Mouse (Mus musculus) embryo, embryonic 10.5 days (tissue): ENCODE measurements around the gene Slain1.

Experiments used
- DNase-seq: peaks from one replicate; pipeline ENCODE4 v3.0.0-alpha.2; 2015; ENCODE audit warnings: low spot score

Slain1 gene

GRCm38 (mm10) chr14:103666347-103666954, 16.4 kb downstream of the Slain1 start:
- no peak for DNase-seq

- DNase-seq = no peak
Observed at GRCm38 (mm10) chr14:103667036-103667435, 17.0 kb downstream of the Slain1 start.

GRCm38 (mm10) chr14:103679395-103680217, 29.6 kb downstream of the Slain1 start:
- DNase-seq = peak; percentile 9

GRCm38 (mm10) chr14:103680285-103680819, 30.3 kb downstream of the Slain1 start:
- DNase-seq = peak; percentile 26

GRCm38 (mm10) chr14:103682633-103683390, 32.8 kb downstream of the Slain1 start:
- DNase-seq = peak; percentile 30

- DNase-seq = no peak
Observed at GRCm38 (mm10) chr14:103686994-103687393, 37.0 kb downstream of the Slain1 start.

GRCm38 (mm10) chr14:103694295-103694694, 44.3 kb downstream of the Slain1 start:
- peak; percentile 83 for DNase-seq

GRCm38 (mm10) chr14:103695620-103696019, 45.6 kb downstream of the Slain1 start:
- no peak for DNase-seq

- DNase-seq = no peak
Observed at GRCm38 (mm10) chr14:103697101-103697500, 47.1 kb downstream of the Slain1 start.

- DNase-seq = no peak
Observed at GRCm38 (mm10) chr14:103699308-103699707, 49.3 kb downstream of the Slain1 start.

GRCm38 (mm10) chr14:103702516-103702915, 52.5 kb downstream of the Slain1 start:
- no peak for DNase-seq

- DNase-seq = no peak
Observed at GRCm38 (mm10) chr14:103704771-103705170, 54.7 kb downstream of the Slain1 start.

- DNase-seq = no peak
Observed at GRCm38 (mm10) chr14:103706347-103706746, 56.3 kb downstream of the Slain1 start.

- no peak for DNase-seq
Observed at GRCm38 (mm10) chr14:103708601-103709000, 58.6 kb downstream of the Slain1 start.

- no peak for DNase-seq
Observed at GRCm38 (mm10) chr14:103709261-103709660, 59.2 kb downstream of the Slain1 start.

- no peak for DNase-seq
Observed at GRCm38 (mm10) chr14:103712986-103713385, 63.0 kb downstream of the Slain1 start.

GRCm38 (mm10) chr14:103717516-103717915, 67.5 kb downstream of the Slain1 start:
- peak; percentile 43 for DNase-seq

GRCm38 (mm10) chr14:103717979-103718378, 68.0 kb downstream of the Slain1 start:
- no peak for DNase-seq

GRCm38 (mm10) chr14:103718393-103718792, 68.4 kb downstream of the Slain1 start:
- no peak for DNase-seq

GRCm38 (mm10) chr14:103718836-103719575, 69.0 kb downstream of the Slain1 start:
- peak; percentile 97 for DNase-seq

- peak; percentile 28 for DNase-seq
Observed at GRCm38 (mm10) chr14:103720163-103720562, 70.1 kb downstream of the Slain1 start.
